Mouse (Mus musculus) midbrain, embryonic 14.5 days (tissue): Measurements from ENCODE around the gene Ints11. TPM values are rescaled to one million over a fixed set of nuclear protein-coding genes. Genes with fewer than 3 reads are reported as not detected.

Experiments
- ATAC-seq: fragments of 200-750 bp; cut with Nextera tagmentation; 2 replicates; pipeline ENCODE4 v1.8.0; 2017; ENCODE audit warnings: moderate number of reproducible peaks, moderate library complexity; ENCODE audit not compliant: low FRiP score, low TSS enrichment
- DNase-seq: peaks from one replicate; pipeline ENCODE4 v3.0.0-alpha.2; 2015
- H3K27ac ChIP-seq: fragments of 300-500 bp; sonication (generic); replicated peaks from 2 replicates; pipeline ENCODE4 v1.5.1; 2014; ENCODE audit warnings: mild to moderate bottlenecking, low read depth, low read length, moderate library complexity
- H3K27me3 ChIP-seq: fragments of 300-500 bp; sonication (generic); 2 replicates; pipeline ENCODE4 v1.6.1; 2014; ENCODE audit warnings: low read length, control low read depth, mixed read lengths; ENCODE audit not compliant: control insufficient read depth, insufficient read depth
- H3K36me3 ChIP-seq: fragments of 300-500 bp; sonication (generic); 2 replicates; pipeline ENCODE4 v1.6.1; 2014; ENCODE audit warnings: low read length, control low read depth; ENCODE audit not compliant: control insufficient read depth, insufficient read depth
- H3K4me1 ChIP-seq: fragments of 300-500 bp; sonication (generic); 2 replicates; pipeline ENCODE4 v1.6.1; 2014; ENCODE audit warnings: mild to moderate bottlenecking, antibody characterized with exemption, low read length, control low read depth; ENCODE audit not compliant: control insufficient read depth, insufficient read depth
- H3K4me2 ChIP-seq: fragments of 300-500 bp; sonication (generic); 2 replicates; pipeline ENCODE4 v1.6.1; 2014; ENCODE audit warnings: mild to moderate bottlenecking, low read length, moderate library complexity
- H3K4me3 ChIP-seq: fragments of 300-500 bp; sonication (generic); replicated peaks from 2 replicates; pipeline ENCODE4 v1.5.1; 2014; ENCODE audit warnings: low read depth, low read length
- H3K9ac ChIP-seq: fragments of 300-500 bp; sonication (generic); replicated peaks from 2 replicates; pipeline ENCODE4 v1.6.1; 2014; ENCODE audit warnings: mild to moderate bottlenecking, low read length, moderate library complexity
- H3K9me3 ChIP-seq: fragments of 300-500 bp; sonication (generic); 2 replicates; pipeline ENCODE4 v1.6.1; 2016; ENCODE audit warnings: low read length, control low read depth, mixed read lengths; ENCODE audit not compliant: control insufficient read depth
- WGBS: fragments of 180-500 bp; shearing (Covaris S2); extraction: QIAGEN DNeasy Blood & Tissue Kit; methylation state at CpG from one replicate; pipeline ENCODE4 v1.1.7; 2014; 5-methylcytosine and 5-hydroxymethylcytosine counted together
- polyA plus RNA-seq: library from polyadenylated mRNA; unstranded; fragments of >200 nt; fragmentation: Nextera tagmentation; extraction: Ambion mirVana; gene quantifications from 2 replicates; pipeline ENCODE4 v1.2.1, GENCODE M21; 2014

The Ints11 gene
- polyA plus RNA-seq, 1 experiment from 2014 or later, result 78.2 TPM

DNA sequence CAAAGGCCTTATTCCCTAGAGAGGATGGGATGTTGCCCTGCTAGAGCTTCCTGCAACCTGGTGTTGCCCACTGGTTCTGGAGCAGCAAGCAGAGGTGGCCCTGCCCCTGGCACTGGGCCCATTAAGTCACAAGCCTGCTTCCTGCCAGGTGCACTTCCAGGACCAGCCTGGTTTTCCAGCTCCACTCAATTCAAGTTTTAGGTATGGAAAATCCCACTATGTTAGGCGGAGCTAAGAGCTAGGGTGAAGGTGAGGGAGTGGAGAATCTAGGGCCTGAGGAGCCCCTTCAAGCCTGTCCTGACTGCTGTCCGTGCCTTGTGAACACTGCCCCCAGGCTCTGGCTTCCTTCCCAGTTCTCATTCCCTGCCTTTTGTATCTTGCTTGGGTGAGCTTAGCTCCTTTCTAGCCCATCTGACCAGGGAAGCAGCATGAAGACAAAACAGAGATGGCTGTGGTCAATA, 17.4 kb upstream of the Ints11 start:
- H3K4me1 ChIP-seq, result peaks cover 18% of the 10 kb centered on the region
- 85% methylated on average over 2 of the region's 2 CpGs for WGBS
- no peaks in the 10 kb centered on the region for H3K27me3 ChIP-seq
- peaks cover 38% of the 10 kb centered on the region for H3K36me3 ChIP-seq
- no peak overlapping the region for H3K27ac ChIP-seq
- ATAC-seq (no peak), DNase-seq (no peak)
- no peak overlapping the region for H3K9ac ChIP-seq
- no peaks in the 10 kb centered on the region for H3K9me3 ChIP-seq
- H3K4me3 ChIP-seq, result no peak overlapping the region
- H3K4me2 ChIP-seq, result no peak overlapping the region

DNA sequence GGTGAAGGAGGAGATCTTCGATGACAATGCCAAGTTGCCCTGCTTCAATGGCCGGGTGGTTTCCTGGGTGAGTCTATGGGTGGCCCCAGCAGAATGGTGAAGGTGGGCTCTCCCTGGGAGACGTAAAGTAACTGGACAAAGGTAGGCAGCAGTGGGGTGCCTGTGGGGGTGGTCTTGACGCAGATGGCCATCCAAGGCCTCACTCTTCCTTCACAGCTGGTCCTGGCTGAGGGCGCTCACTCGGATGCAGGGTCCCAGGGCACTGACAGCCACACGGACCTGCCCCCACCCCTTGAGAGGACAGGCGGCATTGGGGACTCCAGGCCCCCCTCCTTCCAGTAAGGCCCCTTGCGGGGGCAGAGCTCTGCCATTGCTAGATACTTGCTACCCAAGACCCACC, 15.9 kb upstream of the Ints11 start:
- no peak for DNase-seq
- Histone ChIP-seq H3K4me3 (no peak overlapping the region), H3K27ac (no peak overlapping the region), H3K9me3 (no peaks in the 10 kb centered on the region), H3K4me2 (no peak overlapping the region), H3K36me3 (peaks cover 53% of the 10 kb centered on the region), H3K27me3 (no peaks in the 10 kb centered on the region), H3K4me1 (peaks cover 12% of the 10 kb centered on the region), H3K9ac (no peak overlapping the region)
- ATAC-seq, result no peak
- 97% methylated on average over 9 of the region's 9 CpGs for WGBS

DNA sequence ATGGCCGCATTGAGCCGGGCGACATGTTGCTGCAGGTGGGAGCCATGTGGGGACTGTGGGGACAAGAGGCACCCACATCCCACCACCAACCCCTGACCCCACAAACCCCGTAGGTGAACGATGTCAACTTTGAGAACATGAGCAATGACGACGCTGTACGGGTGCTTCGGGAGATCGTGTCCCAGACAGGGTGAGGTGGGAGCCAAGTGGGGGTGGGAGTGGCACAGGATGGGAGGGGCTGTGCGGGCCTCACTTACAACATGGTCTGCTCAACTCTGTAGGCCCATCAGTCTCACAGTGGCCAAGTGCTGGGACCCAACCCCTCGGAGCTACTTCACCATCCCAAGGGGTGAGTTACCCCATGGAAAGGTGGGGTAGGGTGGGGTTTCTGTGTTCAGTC, 14.4 kb upstream of the Ints11 start:
- H3K27me3 ChIP-seq, result no peaks in the 10 kb centered on the region
- no peak for DNase-seq
- H3K4me3 ChIP-seq, result no peak overlapping the region
- H3K4me1 ChIP-seq, result 0 out of 2 replicates have a peak, but pooled peaks cover under 1% of the 10 kb centered on the region
- H3K36me3 ChIP-seq, result peaks cover 68% of the 10 kb centered on the region
- no peak overlapping the region for H3K27ac ChIP-seq
- WGBS, result 96% methylated on average over 12 of the region's 12 CpGs
- no peak overlapping the region for H3K4me2 ChIP-seq
- H3K9me3 ChIP-seq, result no peaks in the 10 kb centered on the region
- no peak for ATAC-seq
- H3K9ac ChIP-seq, result no peak overlapping the region

DNA sequence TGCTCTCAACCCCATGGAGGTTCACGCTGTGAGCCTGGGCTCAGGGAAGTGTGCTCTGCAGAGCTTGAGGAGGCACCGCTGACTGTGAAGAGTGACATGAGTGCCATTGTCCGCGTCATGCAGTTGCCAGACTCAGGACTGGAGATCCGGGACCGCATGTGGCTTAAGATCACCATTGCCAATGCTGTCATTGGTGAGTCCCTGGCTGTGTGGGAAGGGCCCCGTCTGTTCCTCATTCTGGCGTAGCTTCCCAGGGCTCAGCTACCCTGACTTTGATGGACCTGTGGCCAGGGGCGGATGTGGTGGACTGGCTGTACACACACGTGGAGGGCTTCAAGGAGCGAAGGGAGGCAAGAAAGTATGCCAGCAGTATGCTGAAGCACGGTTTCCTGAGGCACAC, 13.3 kb upstream of the Ints11 start:
- DNase-seq, result no peak
- Histone ChIP-seq H3K9me3 (no peaks in the 10 kb centered on the region), H3K27ac (no peak overlapping the region), H3K4me1 (no peaks in the 10 kb centered on the region), H3K4me3 (no peak overlapping the region), H3K36me3 (peaks cover 78% of the 10 kb centered on the region), H3K4me2 (no peak overlapping the region), H3K9ac (no peak overlapping the region), H3K27me3 (no peaks in the 10 kb centered on the region)
- no peak for ATAC-seq
- 92% methylated on average over 12 of the region's 12 CpGs for WGBS

DNA sequence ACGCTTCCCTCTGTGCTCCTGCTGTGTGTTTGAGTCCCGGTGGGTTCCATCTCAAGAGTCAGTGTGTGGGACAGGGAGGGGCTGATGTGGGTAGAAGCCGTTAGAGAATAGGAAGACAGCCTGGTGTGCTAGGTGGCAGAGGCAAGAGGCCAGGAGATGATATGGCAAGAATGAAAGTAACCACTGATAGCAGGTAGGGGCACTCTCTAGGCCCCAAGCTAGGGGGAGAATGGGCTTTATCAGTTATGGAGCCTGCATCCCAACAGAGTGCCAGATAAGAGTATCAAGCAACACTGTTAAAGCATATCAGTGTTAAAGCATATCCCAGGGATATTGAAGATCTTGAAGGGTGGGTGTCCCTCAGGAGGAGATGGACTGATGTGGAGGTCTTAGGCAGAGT, 12.5 kb upstream of the Ints11 start:
- WGBS, result 90% methylated on average over 3 of the region's 3 CpGs
- H3K9me3 ChIP-seq, result no peaks in the 10 kb centered on the region
- no peak overlapping the region for H3K4me3 ChIP-seq
- no peak overlapping the region for H3K4me2 ChIP-seq
- ATAC-seq (no peak), DNase-seq (no peak)
- no peaks in the 10 kb centered on the region for H3K4me1 ChIP-seq
- H3K27ac ChIP-seq, result no peak overlapping the region
- H3K27me3 ChIP-seq, result no peaks in the 10 kb centered on the region
- H3K36me3 ChIP-seq, result peaks cover 86% of the 10 kb centered on the region
- no peak overlapping the region for H3K9ac ChIP-seq

DNA sequence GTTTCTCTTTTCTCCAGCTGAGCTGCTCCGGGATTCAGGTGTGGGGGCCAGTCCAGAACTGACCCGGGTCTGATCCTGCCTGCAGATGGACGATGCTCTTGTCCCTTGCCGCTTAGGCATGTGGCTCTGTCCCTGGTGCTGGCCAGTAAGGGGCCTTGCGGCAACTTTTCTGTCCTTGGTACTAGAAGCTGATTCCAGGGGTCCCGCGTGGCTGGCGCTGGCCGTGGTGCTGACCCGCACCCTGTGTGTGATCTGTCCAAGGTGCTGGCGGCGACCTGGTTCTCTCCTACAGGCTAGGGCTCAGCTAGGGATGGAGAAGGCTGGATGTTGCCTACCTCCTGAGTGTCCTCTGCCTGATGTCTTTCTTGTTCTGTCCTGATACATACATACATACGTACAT, 10.0 kb upstream of the Ints11 start:
- Histone ChIP-seq H3K27me3 (no peaks in the 10 kb centered on the region), H3K4me2 (no peak overlapping the region), H3K9me3 (no peaks in the 10 kb centered on the region), H3K4me3 (no peak overlapping the region), H3K27ac (no peak overlapping the region), H3K36me3 (peaks cover 76% of the 10 kb centered on the region), H3K9ac (no peak overlapping the region), H3K4me1 (no peaks in the 10 kb centered on the region)
- WGBS, result 37% methylated on average over 13 of the region's 13 CpGs
- no peak for ATAC-seq
- no peak for DNase-seq

DNA sequence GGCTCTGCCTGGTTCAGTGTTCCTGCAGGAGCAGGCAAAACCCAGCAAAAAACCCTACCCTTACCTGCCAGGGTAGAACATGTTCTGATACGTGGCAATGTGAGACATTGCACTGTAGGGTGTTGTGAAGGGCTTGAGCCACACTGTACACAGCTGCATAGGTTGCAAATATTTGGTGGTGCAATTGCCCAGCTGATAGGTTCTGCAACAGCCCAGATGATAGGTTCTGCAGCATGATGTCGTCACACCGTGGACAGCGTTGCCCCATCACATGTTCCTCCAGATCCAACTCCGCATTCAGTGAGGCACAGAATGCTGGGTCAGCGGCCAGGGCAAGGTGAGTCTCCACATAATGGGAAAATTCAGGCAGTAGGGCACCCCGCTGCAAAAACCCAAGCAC, 7.6 kb upstream of the Ints11 start:
- DNase-seq (no peak), ATAC-seq (no peak)
- H3K36me3 ChIP-seq, result peaks cover 67% of the 10 kb centered on the region
- no peaks in the 10 kb centered on the region for H3K4me1 ChIP-seq
- no peak overlapping the region for H3K9ac ChIP-seq
- 93% methylated on average over 7 of the region's 7 CpGs for WGBS
- H3K4me3 ChIP-seq, result no peak overlapping the region
- H3K27ac ChIP-seq, result no peak overlapping the region
- H3K27me3 ChIP-seq, result no peaks in the 10 kb centered on the region
- H3K9me3 ChIP-seq, result no peaks in the 10 kb centered on the region
- no peak overlapping the region for H3K4me2 ChIP-seq

DNA sequence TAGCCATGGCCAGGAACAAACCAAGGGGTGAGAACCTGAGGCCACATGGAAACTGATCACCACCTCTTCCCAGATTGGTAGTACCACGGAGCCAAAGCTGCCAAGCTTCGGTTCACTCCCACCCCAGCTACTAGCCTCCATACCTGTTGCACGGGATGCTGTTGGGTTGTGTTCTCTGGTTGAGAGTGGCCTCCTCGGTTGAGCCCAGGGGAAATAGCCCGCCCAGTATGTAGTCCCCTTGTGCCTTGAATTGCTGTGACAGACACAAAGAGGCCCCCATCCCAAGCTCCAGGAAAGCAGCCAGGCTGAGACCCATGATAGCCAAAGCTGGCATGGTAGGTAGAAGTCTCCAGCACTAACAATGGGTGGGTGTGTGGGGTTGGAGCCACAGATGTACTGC, 6.3 kb upstream of the Ints11 start, which contains the start of gene Tas1r3:
TSS of gene Tas1r3 (minus strand) at position 362 of the 400 bp plus-strand sequence.
- Histone ChIP-seq H3K4me3 (no peak within 1 kb of the TSS), H3K27me3 (no peaks in the 10 kb centered on the region), H3K9ac (no peak within 1 kb of the TSS), H3K4me2 (no peak within 1 kb of the TSS), H3K9me3 (no peaks in the 10 kb centered on the region), H3K27ac (no peak within 1 kb of the TSS), H3K36me3 (peaks cover 58% of the 10 kb centered on the region), H3K4me1 (no peaks in the 10 kb centered on the region)
- no peak for DNase-seq
- ATAC-seq, result no peak
- 78% methylated on average over 5 of the region's 5 CpGs for WGBS

DNA sequence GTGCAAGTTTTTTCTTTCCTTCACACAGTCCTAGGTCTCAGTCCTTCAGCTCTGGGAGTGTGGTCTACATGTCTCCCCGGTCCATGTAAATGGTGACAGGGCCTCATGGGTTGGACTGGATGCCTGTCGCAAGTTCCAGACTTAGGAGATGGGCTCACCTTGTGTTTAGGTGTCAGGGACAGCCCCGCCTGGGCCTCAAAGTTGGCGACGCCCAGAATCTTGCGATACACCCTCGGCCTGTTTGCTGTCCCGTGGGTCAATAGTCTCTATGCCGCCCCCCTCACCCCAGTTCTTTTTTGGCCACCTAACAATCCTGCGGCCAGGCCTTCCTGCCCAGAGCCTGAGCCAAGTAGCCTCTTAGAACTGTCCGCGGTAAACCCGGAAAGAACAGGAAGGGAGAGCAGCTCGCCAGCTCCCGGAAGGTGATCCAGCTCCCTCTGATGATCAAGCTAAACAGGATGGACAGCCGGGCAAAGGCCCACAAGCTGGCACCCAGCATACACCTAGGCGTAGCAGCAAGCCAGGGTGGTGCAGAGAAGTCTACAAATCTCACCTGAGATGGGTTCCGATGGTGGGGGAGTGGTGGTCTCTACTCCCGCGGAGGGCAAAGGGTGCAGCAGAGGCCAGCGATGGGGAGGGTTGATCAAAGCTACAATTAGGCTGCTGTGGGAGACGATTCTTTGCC, 590 bp upstream of the Ints11 start:
- 11% methylated on average over 22 of the region's 22 CpGs for WGBS
- no peak; the same call in 1 of the 2 replicates for ATAC-seq
- Histone ChIP-seq H3K9ac (peak overlapping the region; percentile 76), H3K4me1 (peaks cover 12% of the 10 kb centered on the region), H3K4me3 (peak overlapping the region; percentile 78), H3K9me3 (no peaks in the 10 kb centered on the region), H3K27me3 (no peaks in the 10 kb centered on the region), H3K4me2 (peak overlapping the region; percentile 97), H3K27ac (peak overlapping the region; percentile 41; the same call in 1 of the 2 replicates), H3K36me3 (peaks cover 32% of the 10 kb centered on the region)
- DNase-seq, result no peak
